Mouse (Mus musculus) right cerebral cortex, postnatal 36 days (tissue): ENCODE data around the gene Dtx3l.
"Not testable (repeated sequence)": the region's sequence is repeated elsewhere in the genome, so short reads cannot be mapped to it uniquely, and the experiment has no call there.

Source experiments
- DNase-seq, 2 experiments: peaks; one replicate each; pipeline ENCODE4 v3.0.0; 2022; ENCODE audit warnings: low spot score in 2 of 2, mixed read lengths in 1 of 2

Dtx3l gene

GRCm38 (mm10) chr16:35924341-35924740, 14.6 kb downstream of the Dtx3l start:
- no peak for DNase-seq

GRCm38 (mm10) chr16:35923546-35924198, 15.3 kb downstream of the Dtx3l start:
- DNase-seq = no peak

GRCm38 (mm10) chr16:35922301-35922895, 16.6 kb downstream of the Dtx3l start:
- DNase-seq = no peak

GRCm38 (mm10) chr16:35921676-35922235, 17.2 kb downstream of the Dtx3l start:
- no peak for DNase-seq

GRCm38 (mm10) chr16:35918721-35919543, 20.0 kb downstream of the Dtx3l start:
- no peak for DNase-seq

- no peak for DNase-seq
Observed at GRCm38 (mm10) chr16:35914301-35914700, 24.6 kb downstream of the Dtx3l start.

GRCm38 (mm10) chr16:35913526-35913925, 25.4 kb downstream of the Dtx3l start:
- no peak for DNase-seq

GRCm38 (mm10) chr16:35911449-35911848, 27.5 kb downstream of the Dtx3l start:
- DNase-seq = no peak

- DNase-seq = no peak
Observed at GRCm38 (mm10) chr16:35907432-35908201, 31.3 kb downstream of the Dtx3l start.

- no peak for DNase-seq
Observed at GRCm38 (mm10) chr16:35906887-35907286, 32.1 kb downstream of the Dtx3l start.

- DNase-seq = no peak
Observed at GRCm38 (mm10) chr16:35905819-35906485, 33.0 kb downstream of the Dtx3l start.

GRCm38 (mm10) chr16:35905355-35905754, 33.6 kb downstream of the Dtx3l start:
- no peak for DNase-seq

GRCm38 (mm10) chr16:35904121-35904736, 34.7 kb downstream of the Dtx3l start:
- no peak for DNase-seq

- no peak for DNase-seq
Observed at GRCm38 (mm10) chr16:35903014-35903640, 35.8 kb downstream of the Dtx3l start.

GRCm38 (mm10) chr16:35900541-35900940, 38.4 kb downstream of the Dtx3l start:
- no peak for DNase-seq

- no peak for DNase-seq
Observed at GRCm38 (mm10) chr16:35894997-35895396, 44.0 kb downstream of the Dtx3l start.

- DNase-seq = not testable (repeated sequence)
Observed at GRCm38 (mm10) chr16:35891603-35892002, 47.3 kb downstream of the Dtx3l start.

- no peak for DNase-seq
Observed at GRCm38 (mm10) chr16:35890645-35891044, 48.3 kb downstream of the Dtx3l start.

- DNase-seq = no peak
Observed at GRCm38 (mm10) chr16:35888910-35889309, 50.0 kb downstream of the Dtx3l start.

GRCm38 (mm10) chr16:35888174-35888573, 50.8 kb downstream of the Dtx3l start:
- DNase-seq = no peak
